Mouse (Mus musculus) CD8-positive naive resting alpha-beta T cell, adult 57 days (primary cell): ENCODE results near the gene Srd5a3. TPM values are rescaled to one million over a fixed set of nuclear protein-coding genes. Genes with fewer than 3 reads are reported as not detected.

Experiments used
- total RNA-seq: library from RNA; stranded (reverse); gene quantifications from one replicate; pipeline ENCODE4 v1.2.4, GENCODE M21; 2023

Srd5a3 gene
- total RNA-seq, result 31.2 TPM

GRCm38 (mm10) chr5:76139808-76140729, at the start of gene Srd5a3:
TSS of gene Srd5a3 (plus strand) at chr5:76140271.

GRCm38 (mm10) chr5:76183750-76184261, 43.7 kb downstream of the Srd5a3 start, which contains the start of gene Tmem165:
TSS of gene Tmem165 (plus strand) at chr5:76183880.

Other genes with a start within 250 kb of the Srd5a3 start
- 0.15 TPM for gene Kdr, start 161.8 kb upstream of the Srd5a3 start, total RNA-seq
- 35.3 TPM for gene Tmem165, start 43.6 kb downstream of the Srd5a3 start, total RNA-seq
- gene Clock, start 164.5 kb downstream of the Srd5a3 start, total RNA-seq, result 23.0 TPM
- gene Pdcl2, start 190.9 kb downstream of the Srd5a3 start, total RNA-seq, result not detected
- not detected for gene Nmu, start 223.5 kb downstream of the Srd5a3 start, total RNA-seq